Mouse (Mus musculus): ENCODE measurements around the gene Insrr. TPM values are rescaled to one million over a fixed set of nuclear protein-coding genes. Genes with fewer than 3 reads are reported as not detected.
"Not testable (repeated sequence)": the region's sequence is repeated elsewhere in the genome, so short reads cannot be mapped to it uniquely, and the experiment has no call there.

Insrr gene
- polyA plus RNA-seq, 1 experiment from 2014 or later: 1.2 TPM

DNA sequence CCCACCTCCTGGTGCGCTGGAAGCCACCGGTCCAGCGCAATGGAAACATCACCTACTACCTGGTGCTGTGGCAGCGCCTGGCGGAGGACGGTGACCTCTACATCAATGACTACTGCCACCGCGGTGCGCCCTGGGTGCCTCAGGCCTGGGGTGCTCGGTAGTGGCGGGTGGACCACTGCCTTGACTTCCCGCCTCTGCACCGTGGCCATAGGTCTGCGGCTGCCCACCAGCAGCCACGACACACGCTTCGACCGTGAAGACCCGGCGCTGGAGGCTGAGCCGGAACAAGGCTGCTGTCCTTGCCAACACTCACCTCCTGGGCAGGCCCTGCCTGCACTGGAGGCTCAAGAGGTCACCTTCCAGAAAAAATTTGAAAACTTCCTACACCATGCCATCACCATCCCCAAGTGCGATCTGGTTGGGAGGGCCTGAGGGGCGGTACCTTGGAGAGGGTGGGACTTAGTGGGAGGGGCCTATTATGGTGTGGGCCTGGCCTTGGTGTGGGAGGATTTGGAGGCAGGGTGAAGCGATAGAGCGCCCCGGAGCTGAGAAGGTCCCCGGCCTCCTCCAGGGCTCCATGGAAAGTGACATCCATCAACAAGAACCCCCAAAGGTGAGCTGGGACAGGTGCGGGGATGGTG is 12.7 kb downstream of the Insrr start:
- peak overlapping the region; percentile 12 for H3K4me3 ChIP-seq

GRCm38 (mm10) chr3:87811297-87811696 is 14.5 kb downstream of the Insrr start:
- no peak for ATAC-seq (ENCODE audit: low FRiP score, low read depth)
- Histone ChIP-seq H3K27me3 (peaks cover 99% of the 10 kb centered on the region), H3K9ac (replicated peaks) (no peak overlapping the region), H3K36me3 (no peaks in the 10 kb centered on the region), H3K4me3 (no peak overlapping the region), H3K4me1 (peaks cover 10% of the 10 kb centered on the region), H3K27ac (replicated peaks) (no peak overlapping the region), H3K4me2 (replicated peaks) (no peak overlapping the region), H3K9me3 (no peaks in the 10 kb centered on the region)
- 86% methylated on average over 8 of the region's 8 CpGs for WGBS

More for the DNA sequence above, 12.7 kb downstream of the Insrr start:
- H3K9ac ChIP-seq (replicated peaks): no peak overlapping the region
- no peaks in the 10 kb centered on the region for H3K36me3 ChIP-seq
- H3K27ac ChIP-seq (replicated peaks): no peak overlapping the region
- H3K27me3 ChIP-seq: peaks cover 99% of the 10 kb centered on the region
- H3K9me3 ChIP-seq: no peaks in the 10 kb centered on the region
- 6% methylated on average over 28 of the region's 28 CpGs for WGBS
- H3K4me1 ChIP-seq: peaks cover 10% of the 10 kb centered on the region
- ATAC-seq (ENCODE audit: low FRiP score, low read depth): 0 out of 2 replicates have a peak, but pooled peaks have one; percentile 27
- H3K4me2 ChIP-seq (replicated peaks): peak overlapping the region; percentile 34

GRCm38 (mm10) chr3:87812413-87812812 is 15.7 kb downstream of the Insrr start:
- Histone ChIP-seq H3K4me1 (peaks cover 10% of the 10 kb centered on the region), H3K27me3 (peaks cover 96% of the 10 kb centered on the region), H3K4me2 (replicated peaks) (no peak overlapping the region), H3K9ac (replicated peaks) (no peak overlapping the region), H3K27ac (replicated peaks) (no peak overlapping the region), H3K4me3 (no peak overlapping the region), H3K36me3 (no peaks in the 10 kb centered on the region), H3K9me3 (no peaks in the 10 kb centered on the region)
- WGBS: 76% methylated on average over 4 of the region's 4 CpGs
- no peak for ATAC-seq (ENCODE audit: low FRiP score, low read depth)

GRCm38 (mm10) chr3:87812873-87813272 is 16.1 kb downstream of the Insrr start:
- Histone ChIP-seq H3K27me3 (peaks cover 96% of the 10 kb centered on the region), H3K4me2 (replicated peaks) (no peak overlapping the region), H3K4me3 (no peak overlapping the region), H3K27ac (replicated peaks) (no peak overlapping the region), H3K9ac (replicated peaks) (no peak overlapping the region), H3K4me1 (peaks cover 10% of the 10 kb centered on the region), H3K36me3 (no peaks in the 10 kb centered on the region), H3K9me3 (no peaks in the 10 kb centered on the region)
- no peak for ATAC-seq (ENCODE audit: low FRiP score, low read depth)
- 79% methylated on average over 10 of the region's 10 CpGs for WGBS

GRCm38 (mm10) chr3:87816166-87816565 is 19.4 kb downstream of the Insrr start:
- Histone ChIP-seq H3K9me3 (no peaks in the 10 kb centered on the region), H3K27me3 (peaks cover 81% of the 10 kb centered on the region), H3K4me1 (no peaks in the 10 kb centered on the region), H3K4me2 (replicated peaks) (0 out of 2 replicates have a peak overlapping the region, but pooled peaks have one; percentile 6), H3K9ac (replicated peaks) (0 out of 2 replicates have a peak overlapping the region, but pooled peaks have one; percentile 20), H3K36me3 (no peaks in the 10 kb centered on the region), H3K27ac (replicated peaks) (no peak overlapping the region), H3K4me3 (no peak overlapping the region)
- ATAC-seq (ENCODE audit: low FRiP score, low read depth): no peak
- 64% methylated on average over 6 of the region's 6 CpGs for WGBS

- no peaks in the 10 kb centered on the region for H3K9me3 ChIP-seq
- ATAC-seq (ENCODE audit: low FRiP score, low read depth): 0 out of 2 replicates have a peak, but pooled peaks have one; percentile 54
- H3K9ac ChIP-seq (replicated peaks): 0 out of 2 replicates have a peak overlapping the region, but pooled peaks have one; percentile 20
- peaks cover 76% of the 10 kb centered on the region for H3K27me3 ChIP-seq
- no peak overlapping the region for H3K4me3 ChIP-seq
- no peak overlapping the region for H3K27ac ChIP-seq (replicated peaks)
- H3K4me2 ChIP-seq (replicated peaks): peak overlapping the region; percentile 6; the same call in 1 of the 2 replicates
- H3K4me1 ChIP-seq: no peaks in the 10 kb centered on the region
- 6% methylated on average over 12 of the region's 12 CpGs for WGBS
- H3K36me3 ChIP-seq: no peaks in the 10 kb centered on the region
These were observed 19.9 kb downstream of the Insrr start for GRCm38 (mm10) chr3:87816646-87817093.

DNA sequence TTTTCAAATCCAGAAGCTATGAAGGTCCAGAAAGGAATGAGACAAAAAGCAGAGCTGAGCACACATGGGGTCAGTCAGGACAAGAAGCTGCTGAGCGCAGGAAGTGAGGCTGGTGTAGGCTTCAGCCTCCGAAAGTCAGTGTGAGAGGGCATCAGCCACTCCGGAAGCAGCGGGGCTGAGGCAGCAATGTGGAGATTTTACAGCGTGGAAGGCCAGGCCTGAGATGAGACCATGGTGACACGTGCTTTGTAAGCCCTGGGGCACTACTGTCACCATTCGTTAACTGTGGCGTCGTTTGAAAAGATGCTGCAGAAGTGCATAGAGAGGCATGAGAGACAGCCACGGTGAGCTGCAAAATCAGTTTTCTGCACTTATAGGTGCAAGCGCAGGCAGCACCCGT is 21.5 kb downstream of the Insrr start:
- H3K4me2 ChIP-seq (replicated peaks): no peak overlapping the region
- no peaks in the 10 kb centered on the region for H3K36me3 ChIP-seq
- no peak overlapping the region for H3K4me3 ChIP-seq
- no peaks in the 10 kb centered on the region for H3K9me3 ChIP-seq
- H3K9ac ChIP-seq (replicated peaks): no peak overlapping the region
- no peaks in the 10 kb centered on the region for H3K4me1 ChIP-seq
- no peak for ATAC-seq (ENCODE audit: low FRiP score, low read depth)
- no peak overlapping the region for H3K27ac ChIP-seq (replicated peaks)
- 59% methylated on average over 12 of the region's 12 CpGs for WGBS
- peaks cover 60% of the 10 kb centered on the region for H3K27me3 ChIP-seq

DNA sequence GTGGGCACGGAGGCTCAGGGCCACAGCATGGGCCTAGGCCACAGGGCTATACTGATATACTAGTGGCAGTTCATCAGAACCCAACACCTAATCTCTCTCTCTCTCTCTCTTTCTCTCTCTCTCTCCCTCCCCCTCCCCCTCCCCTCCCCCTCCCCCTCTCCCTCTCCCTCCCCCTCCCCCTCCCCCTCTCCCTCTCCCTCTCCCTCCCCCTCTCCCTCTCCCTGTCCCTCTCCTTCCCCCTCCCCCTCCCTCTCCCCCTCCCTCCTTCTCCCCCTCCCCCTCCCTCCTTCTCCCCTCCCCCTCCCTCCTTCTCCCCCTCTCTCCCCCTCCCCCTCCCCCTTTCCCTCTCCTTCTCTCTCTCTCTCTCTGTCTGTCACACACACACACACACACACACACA is 27.5 kb downstream of the Insrr start, which contains the start of gene Pear1:
Pear1 (minus strand) TSS at position 101 of the 400 bp plus-strand sequence.
- not testable (repeated sequence) for ATAC-seq (ENCODE audit: low FRiP score, low read depth); H3K4me1 ChIP-seq; H3K4me2 ChIP-seq (replicated peaks); H3K9ac ChIP-seq (replicated peaks); H3K27me3 ChIP-seq; H3K9me3 ChIP-seq; H3K4me3 ChIP-seq; H3K27ac ChIP-seq (replicated peaks); H3K36me3 ChIP-seq
- 82% methylated on average over 1 of the region's 1 CpGs for WGBS

DNA sequence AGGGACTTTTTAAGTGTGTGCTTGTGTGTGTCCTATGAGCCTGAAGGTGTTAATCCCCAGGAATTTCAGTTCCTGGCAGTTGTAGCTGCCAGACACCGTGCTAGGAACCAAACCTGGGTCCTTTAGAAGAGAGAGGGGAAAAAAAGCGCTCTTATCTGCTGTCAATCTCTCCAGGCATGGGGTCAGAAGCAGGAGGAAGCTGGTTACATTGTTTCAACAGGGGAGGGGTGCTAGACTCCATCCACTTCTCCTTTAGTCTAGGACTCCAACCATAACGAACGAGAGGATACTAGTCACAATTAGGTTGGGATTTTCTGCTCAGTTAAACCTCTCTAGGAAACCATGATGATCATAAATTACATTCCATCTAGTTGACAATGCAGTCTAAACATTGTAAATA is 31.7 kb downstream of the Insrr start:
- Histone ChIP-seq H3K9ac (replicated peaks) (no peak overlapping the region), H3K36me3 (no peaks in the 10 kb centered on the region), H3K27me3 (no peaks in the 10 kb centered on the region), H3K4me2 (replicated peaks) (no peak overlapping the region), H3K4me1 (no peaks in the 10 kb centered on the region), H3K4me3 (no peak overlapping the region), H3K27ac (replicated peaks) (no peak overlapping the region), H3K9me3 (no peaks in the 10 kb centered on the region)
- whole genome bisulfite sequencing: 63% methylated on average over 4 of the region's 4 CpGs
- no peak for ATAC-seq (ENCODE audit: low FRiP score, low read depth)

- H3K36me3 ChIP-seq: no peaks in the 10 kb centered on the region
- ATAC-seq (ENCODE audit: low FRiP score, low read depth): no peak
- no peak overlapping the region for H3K27ac ChIP-seq (replicated peaks)
- no peaks in the 10 kb centered on the region for H3K9me3 ChIP-seq
- H3K9ac ChIP-seq (replicated peaks): no peak overlapping the region
- H3K4me2 ChIP-seq (replicated peaks): no peak overlapping the region
- H3K4me1 ChIP-seq: no peaks in the 10 kb centered on the region
- no peak overlapping the region for H3K4me3 ChIP-seq
- 52% methylated on average over 10 of the region's 10 CpGs for WGBS
- H3K27me3 ChIP-seq: no peaks in the 10 kb centered on the region
These were observed 32.3 kb downstream of the Insrr start for GRCm38 (mm10) chr3:87829025-87829424.

DNA sequence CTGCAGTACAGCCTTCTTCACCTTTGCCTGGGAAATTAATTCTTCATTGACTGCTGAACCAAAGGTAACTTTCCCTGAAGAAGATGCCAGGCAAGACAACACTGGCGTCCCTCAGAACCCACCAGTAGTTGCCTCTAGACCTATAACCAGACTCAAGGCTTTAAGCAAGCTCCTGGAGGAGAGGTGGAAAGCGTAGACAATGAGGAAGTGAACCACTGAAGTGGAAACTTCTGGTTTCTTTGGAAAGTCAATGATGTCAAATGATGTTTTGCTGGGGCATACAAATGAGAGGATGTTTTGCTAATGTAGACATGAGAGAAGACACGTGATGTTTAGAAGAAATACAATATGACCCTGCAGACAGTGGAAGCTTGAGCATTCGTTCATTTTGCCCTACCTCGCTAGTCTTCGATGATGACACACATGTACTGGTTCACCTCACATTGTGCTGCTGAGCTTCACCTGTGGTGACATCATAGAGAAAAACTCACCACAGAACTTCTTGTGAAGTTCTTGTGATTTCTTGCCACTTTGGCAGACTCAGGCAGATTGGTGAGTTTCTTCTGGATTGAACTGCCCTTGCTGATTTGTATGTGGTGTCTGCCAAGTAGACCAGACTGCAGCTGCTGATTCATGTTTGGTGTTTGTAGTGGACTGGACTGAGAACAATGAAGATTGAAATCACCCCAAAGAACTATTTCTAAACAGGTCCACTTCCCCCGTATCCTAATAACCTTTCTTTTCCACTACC is 35.5 kb downstream of the Insrr start:
- Histone ChIP-seq H3K36me3 (no peaks in the 10 kb centered on the region), H3K9ac (replicated peaks) (no peak overlapping the region), H3K27me3 (no peaks in the 10 kb centered on the region), H3K9me3 (no peaks in the 10 kb centered on the region), H3K27ac (replicated peaks) (no peak overlapping the region), H3K4me1 (no peaks in the 10 kb centered on the region), H3K4me2 (replicated peaks) (no peak overlapping the region), H3K4me3 (no peak overlapping the region)
- no peak for ATAC-seq (ENCODE audit: low FRiP score, low read depth)
- 86% methylated on average over 7 of the region's 7 CpGs for WGBS

DNA sequence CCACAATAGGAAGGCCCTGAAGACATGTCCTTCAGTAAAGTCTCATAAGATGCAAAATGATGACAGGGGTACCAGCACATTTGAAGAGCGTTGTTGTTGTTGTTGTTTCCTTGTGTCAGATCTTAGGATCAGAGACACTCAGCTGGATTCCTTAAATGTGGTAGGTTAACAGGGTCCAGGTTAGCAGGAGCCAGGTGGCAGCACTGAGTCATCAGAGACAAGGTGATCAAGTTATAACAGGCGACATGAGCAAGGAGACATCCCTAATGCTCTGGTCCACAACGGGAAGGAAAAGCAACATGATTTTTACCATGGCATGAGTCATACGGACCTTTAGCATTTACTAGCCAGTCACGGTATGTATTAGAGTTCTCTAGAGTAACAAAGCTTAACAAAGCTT is 36.7 kb downstream of the Insrr start:
- Histone ChIP-seq H3K9ac (replicated peaks) (no peak overlapping the region), H3K4me1 (no peaks in the 10 kb centered on the region), H3K9me3 (no peaks in the 10 kb centered on the region), H3K36me3 (no peaks in the 10 kb centered on the region), H3K4me2 (replicated peaks) (no peak overlapping the region), H3K4me3 (no peak overlapping the region), H3K27me3 (no peaks in the 10 kb centered on the region), H3K27ac (replicated peaks) (no peak overlapping the region)
- WGBS: 73% methylated on average over 5 of the region's 5 CpGs
- no peak for ATAC-seq (ENCODE audit: low FRiP score, low read depth)
